Mouse (Mus musculus) kidney, embryonic 16.5 days (tissue): ENCODE results near the gene Capn2. TPM values are rescaled to one million over a fixed set of nuclear protein-coding genes. Genes with fewer than 3 reads are reported as not detected.

Experiments used
- ATAC-seq: fragments of 200-750 bp; cut with Nextera tagmentation; 2 replicates; pipeline ENCODE4 v1.8.0; 2017; ENCODE audit warnings: moderate TSS enrichment; ENCODE audit not compliant: low FRiP score, low TSS enrichment
- H3K27ac ChIP-seq: fragments of 300-500 bp; sonication (generic); 2 replicates; pipeline ENCODE4 v1.5.1; 2014; ENCODE audit warnings: low read length
- H3K27me3 ChIP-seq: fragments of 300-500 bp; sonication (generic); 2 replicates; pipeline ENCODE4 v1.6.1; 2014; ENCODE audit warnings: low read length, control low read depth, mixed read lengths; ENCODE audit not compliant: insufficient read depth
- H3K36me3 ChIP-seq: fragments of 300-500 bp; sonication (generic); 2 replicates; pipeline ENCODE4 v1.6.1; 2014; ENCODE audit warnings: low read length, control low read depth, mixed read lengths; ENCODE audit not compliant: insufficient read depth
- H3K4me1 ChIP-seq: fragments of 300-500 bp; sonication (generic); 2 replicates; pipeline ENCODE4 v1.6.1; 2014; ENCODE audit warnings: low read length, control low read depth, mixed read lengths; ENCODE audit not compliant: insufficient read depth
- H3K4me2 ChIP-seq: fragments of 300-500 bp; sonication (generic); replicated peaks from 2 replicates; pipeline ENCODE4 v1.6.1; 2014; ENCODE audit warnings: low read depth, low read length
- H3K4me3 ChIP-seq: fragments of 300-500 bp; sonication (generic); 2 replicates; pipeline ENCODE4 v1.5.1; 2014; ENCODE audit warnings: mild to moderate bottlenecking, low read length
- H3K9ac ChIP-seq: fragments of 300-500 bp; sonication (generic); replicated peaks from 2 replicates; pipeline ENCODE4 v1.6.1; 2014; ENCODE audit warnings: low read length
- H3K9me3 ChIP-seq: fragments of 300-500 bp; sonication (generic); 2 replicates; pipeline ENCODE4 v1.6.1; 2016; ENCODE audit warnings: low read length, control low read depth
- WGBS: fragments of 180-500 bp; shearing (Covaris S2); extraction: QIAGEN DNeasy Blood & Tissue Kit; methylation state at CpG from one replicate; pipeline ENCODE4 v1.1.7; 2014; 5-methylcytosine and 5-hydroxymethylcytosine counted together
- polyA plus RNA-seq: library from polyadenylated mRNA; unstranded; fragments of >200 nt; fragmentation: Nextera tagmentation; extraction: Ambion mirVana; gene quantifications from 2 replicates; pipeline ENCODE4 v1.2.1, GENCODE M21; 2015

Capn2 gene
- polyA plus RNA-seq, result 136 and 142 TPM in 2 replicates

DNA sequence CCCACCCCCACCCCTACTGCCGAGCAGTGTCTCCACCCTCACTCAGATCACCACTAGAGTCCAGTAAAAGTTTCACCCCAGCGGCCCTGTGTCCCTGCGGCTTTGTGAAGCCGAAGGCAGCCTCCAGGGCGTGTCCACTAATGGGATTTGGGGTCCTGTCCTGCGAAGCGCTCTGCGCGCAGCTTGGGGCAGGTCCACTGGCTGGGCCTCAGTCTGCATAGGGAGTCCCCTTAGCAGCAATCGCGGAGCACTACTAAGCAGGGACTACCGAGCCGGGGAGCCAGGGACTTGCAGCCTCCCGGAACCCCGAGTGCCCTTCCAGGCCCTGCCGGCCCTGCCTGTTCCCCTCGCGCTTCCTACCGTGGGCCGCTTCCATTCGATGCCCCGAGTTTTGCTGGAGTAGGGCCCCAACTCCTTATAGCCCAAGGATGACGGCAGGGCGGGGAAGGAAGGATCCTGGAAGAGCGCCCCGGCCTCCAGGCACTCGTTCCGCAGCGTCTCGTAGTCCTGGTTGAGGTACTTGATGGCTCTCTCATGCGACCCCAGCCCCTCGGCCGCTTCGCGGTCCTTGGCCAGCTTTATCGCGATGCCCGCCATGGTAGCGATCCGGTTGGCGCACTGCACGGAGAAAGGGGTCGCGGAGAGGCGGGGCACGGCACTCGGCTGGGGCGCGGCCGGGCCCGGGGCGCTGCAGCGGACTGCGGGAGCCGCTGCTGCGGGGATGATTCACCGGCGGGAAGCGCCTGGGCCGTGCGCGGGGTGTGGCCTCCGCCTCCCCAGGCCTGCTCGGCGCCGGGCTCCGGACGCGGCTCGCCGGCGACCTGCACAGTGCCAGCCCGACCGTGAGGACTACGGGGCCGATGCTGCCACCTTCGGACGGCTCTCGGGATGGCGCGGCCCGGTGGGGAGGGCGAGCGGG, at the start of gene Capn2:
TSS of gene Capn2 (minus strand) at position 851 of the 919 bp plus-strand sequence.
- Histone ChIP-seq H3K4me2 (peak within 1 kb of the TSS; percentile 71), H3K9me3 (no peaks in the 10 kb centered on the region), H3K27me3 (no peaks in the 10 kb centered on the region), H3K36me3 (peaks cover 1% of the 10 kb centered on the region), H3K4me1 (peaks cover 42% of the 10 kb centered on the region), H3K9ac (peak within 1 kb of the TSS; percentile 94), H3K27ac (peak within 1 kb of the TSS; percentile 86), H3K4me3 (peak within 1 kb of the TSS; percentile 72)
- WGBS, result under 1% methylated on average over 84 of the region's 84 CpGs
- peak; percentile 92 for ATAC-seq

DNA sequence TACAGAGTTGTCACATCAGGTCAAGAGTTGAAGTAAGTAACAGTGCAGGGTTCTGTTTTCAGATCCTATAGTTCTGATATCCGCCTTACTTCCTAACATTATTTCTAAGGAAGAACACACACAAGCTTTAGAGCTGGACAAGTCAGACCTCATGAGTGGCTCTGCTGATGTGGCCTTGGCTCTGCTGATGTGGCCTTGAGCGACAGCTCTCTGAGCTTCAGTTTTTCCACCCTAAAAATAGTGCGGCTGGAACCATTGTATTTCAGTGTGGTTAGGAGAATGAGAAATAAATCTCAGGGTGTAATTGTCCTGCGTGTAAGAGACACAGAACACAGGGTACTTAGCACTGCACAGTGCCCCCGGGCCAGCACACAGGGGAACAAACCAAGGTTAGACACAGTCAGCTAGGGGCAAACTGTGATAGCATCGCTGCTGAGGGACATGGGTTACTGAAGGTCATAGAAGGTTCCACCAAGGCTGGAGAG, 48.0 kb upstream of the Capn2 start:
- Histone ChIP-seq H3K27me3 (no peaks in the 10 kb centered on the region), H3K9ac (no peak overlapping the region), H3K9me3 (no peaks in the 10 kb centered on the region), H3K27ac (no peak overlapping the region), H3K4me3 (no peak overlapping the region), H3K4me1 (peaks cover 14% of the 10 kb centered on the region), H3K36me3 (no peaks in the 10 kb centered on the region), H3K4me2 (no peak overlapping the region)
- ATAC-seq, result no peak
- WGBS, result 84% methylated on average over 6 of the region's 6 CpGs

DNA sequence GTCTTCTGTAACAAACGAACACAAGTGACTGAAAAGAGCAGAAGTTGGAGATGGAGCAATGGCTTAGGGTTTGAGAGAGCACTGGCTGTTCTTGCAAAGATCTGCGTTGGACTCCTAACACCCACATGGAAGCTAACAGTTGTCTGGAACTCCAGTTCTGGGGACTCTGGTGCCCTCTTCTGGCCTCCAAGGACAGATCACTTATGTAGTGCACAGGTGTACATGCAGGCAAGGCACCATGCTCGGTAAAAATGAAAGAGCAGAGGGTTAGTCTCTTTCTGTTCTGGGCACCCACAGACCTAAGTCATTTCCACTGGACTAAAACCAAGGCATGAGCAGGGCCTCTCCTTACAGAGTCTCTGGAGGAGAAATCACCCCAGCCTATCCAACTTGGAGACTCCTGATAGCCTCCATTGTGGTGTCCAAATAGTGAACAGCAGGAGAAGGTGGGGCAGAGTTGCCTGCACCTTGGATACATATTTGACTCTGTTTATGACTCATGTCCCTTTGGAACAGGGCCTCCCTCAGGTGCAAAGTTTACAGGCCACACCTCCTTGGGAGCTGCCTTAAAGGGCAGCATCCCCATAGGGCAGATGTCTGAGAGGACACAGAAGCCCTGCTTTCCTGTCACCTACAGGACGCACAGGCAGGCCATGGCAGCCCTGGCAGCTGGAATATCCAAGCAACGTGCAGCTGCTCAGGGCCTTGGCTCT, 47.2 kb upstream of the Capn2 start, which contains the start of gene Capn8:
TSS of gene Capn8 (plus strand) at position 600 of the 713 bp plus-strand sequence.
- no peak for ATAC-seq
- WGBS, result 70% methylated on average over 5 of the region's 5 CpGs
- H3K36me3 ChIP-seq, result no peaks in the 10 kb centered on the region
- H3K4me2 ChIP-seq, result no peak within 1 kb of the TSS
- H3K27me3 ChIP-seq, result no peaks in the 10 kb centered on the region
- peaks cover 14% of the 10 kb centered on the region for H3K4me1 ChIP-seq
- no peaks in the 10 kb centered on the region for H3K9me3 ChIP-seq
- no peak within 1 kb of the TSS for H3K9ac ChIP-seq
- no peak within 1 kb of the TSS for H3K27ac ChIP-seq
- no peak within 1 kb of the TSS for H3K4me3 ChIP-seq

DNA sequence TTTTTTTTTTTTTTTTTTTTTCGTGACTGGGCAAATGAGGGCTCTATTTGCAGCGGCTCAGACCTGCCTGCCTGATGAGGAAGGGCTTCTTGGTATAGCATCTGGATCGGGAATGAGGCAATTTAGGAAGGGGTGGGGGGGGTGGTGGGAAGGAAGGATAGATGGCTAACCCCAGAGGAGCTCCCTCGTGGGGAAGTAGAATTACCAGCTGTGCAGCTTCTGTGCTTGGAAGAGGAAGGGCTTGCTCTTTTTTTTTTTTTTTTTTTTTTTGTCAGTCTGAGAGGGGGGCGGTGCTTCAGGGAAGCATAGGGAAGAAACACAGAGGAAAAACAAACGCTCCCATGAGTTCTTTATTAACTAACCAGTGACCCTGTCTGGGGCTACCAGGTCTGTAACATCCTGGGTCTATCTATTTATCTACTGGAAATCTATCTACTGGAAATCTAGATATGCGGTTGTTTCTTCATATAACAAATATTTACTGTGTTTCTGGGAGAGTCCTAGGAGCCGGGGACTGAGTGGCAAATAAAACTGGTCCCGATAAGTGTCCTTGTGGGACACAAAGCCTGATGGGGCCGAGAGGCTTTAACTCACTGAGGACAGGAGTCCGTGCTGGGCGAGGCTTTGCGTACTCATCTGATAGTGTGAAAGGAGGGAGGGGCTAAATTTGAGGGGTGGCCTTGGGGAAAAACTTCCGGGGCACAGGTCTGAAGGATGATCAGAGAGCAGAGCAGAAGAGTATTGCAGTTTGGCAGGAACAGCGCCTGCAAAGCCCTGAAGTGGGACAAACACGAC, 45.4 kb upstream of the Capn2 start:
- Histone ChIP-seq H3K4me2 (peak overlapping the region; percentile 46), H3K9me3 (no peaks in the 10 kb centered on the region), H3K27me3 (no peaks in the 10 kb centered on the region), H3K27ac (peak overlapping the region; percentile 40; the same call in 1 of the 2 replicates), H3K9ac (peak overlapping the region; percentile 46), H3K36me3 (no peaks in the 10 kb centered on the region), H3K4me3 (peak overlapping the region; percentile 12; the same call in 1 of the 2 replicates), H3K4me1 (peaks cover 14% of the 10 kb centered on the region)
- WGBS, result 24% methylated on average over 16 of the region's 16 CpGs
- ATAC-seq, result peak; percentile 37; the same call in 1 of the 2 replicates

DNA sequence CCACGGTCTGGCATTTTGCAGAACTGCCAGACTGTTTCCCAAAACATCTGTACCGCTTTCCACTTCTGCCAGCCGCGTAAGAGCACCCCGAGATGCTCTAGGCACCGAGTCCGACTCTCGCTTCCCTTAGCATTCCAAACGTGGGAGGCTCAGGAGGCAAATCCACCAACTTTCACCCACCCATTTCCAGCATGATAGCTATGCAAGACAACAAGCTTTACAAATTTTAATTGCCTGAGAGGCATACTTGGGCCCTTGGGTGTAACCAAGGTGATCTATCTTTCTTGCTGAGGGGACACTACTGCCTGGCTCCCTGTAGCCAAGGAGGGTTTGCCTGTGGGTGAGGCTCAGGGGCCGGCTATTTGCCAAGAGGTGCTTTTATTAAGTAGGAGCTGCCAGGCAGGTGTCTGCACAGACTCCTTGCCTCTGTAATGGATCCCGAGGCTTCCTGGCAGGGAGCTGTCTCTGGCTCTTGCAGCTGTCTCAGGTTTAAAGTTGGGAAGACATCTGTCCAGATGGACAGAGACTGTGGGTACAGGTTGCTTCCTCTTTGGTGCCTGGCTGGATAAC, 44.6 kb upstream of the Capn2 start:
- ATAC-seq, result no peak
- Histone ChIP-seq H3K4me3 (0 out of 2 replicates have a peak overlapping the region, but pooled peaks have one; percentile 12), H3K9ac (no peak overlapping the region), H3K36me3 (no peaks in the 10 kb centered on the region), H3K9me3 (no peaks in the 10 kb centered on the region), H3K4me1 (peaks cover 14% of the 10 kb centered on the region), H3K27me3 (no peaks in the 10 kb centered on the region), H3K27ac (no peak overlapping the region), H3K4me2 (peak overlapping the region; percentile 46)
- WGBS, result 76% methylated on average over 11 of the region's 11 CpGs

DNA sequence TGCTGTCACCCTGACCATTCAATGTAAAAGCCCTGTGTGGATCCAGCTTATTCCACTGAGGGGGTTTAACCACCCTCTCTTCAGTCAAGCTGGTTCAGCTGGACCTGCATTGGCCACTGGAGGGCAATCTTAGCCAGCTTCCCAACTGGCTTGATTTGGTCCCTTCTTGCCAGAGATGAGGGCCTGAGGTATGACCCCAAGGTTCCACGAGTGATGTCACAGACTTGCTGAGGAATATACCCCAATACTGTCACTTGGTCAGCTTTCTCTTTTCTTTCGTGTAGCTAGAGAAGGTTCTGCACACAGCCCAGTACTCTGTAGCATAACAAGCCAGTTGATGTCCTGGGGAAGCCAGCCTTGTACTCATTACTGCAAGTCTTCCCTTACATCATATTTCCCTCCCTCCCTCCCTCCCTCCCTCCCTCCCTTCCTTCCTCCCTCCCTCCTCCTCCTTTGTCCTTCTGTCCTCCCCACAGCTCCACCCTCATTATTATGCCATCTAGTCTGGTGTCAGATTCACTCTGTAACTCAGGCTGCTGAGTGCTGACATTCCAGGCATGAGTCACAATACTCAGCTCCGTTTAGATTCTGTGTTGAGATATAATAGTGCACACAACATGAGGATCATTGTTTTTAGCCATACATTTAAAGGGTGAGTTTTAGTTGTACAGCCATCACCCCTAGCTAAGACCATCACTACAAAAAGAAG, 43.1 kb upstream of the Capn2 start:
- ATAC-seq, result peak; percentile 66
- Histone ChIP-seq H3K27ac (no peak overlapping the region), H3K4me2 (no peak overlapping the region), H3K9me3 (no peaks in the 10 kb centered on the region), H3K27me3 (no peaks in the 10 kb centered on the region), H3K4me3 (no peak overlapping the region), H3K9ac (no peak overlapping the region), H3K36me3 (no peaks in the 10 kb centered on the region), H3K4me1 (peaks cover 14% of the 10 kb centered on the region)
- 27% methylated on average over 3 of the region's 3 CpGs for WGBS

DNA sequence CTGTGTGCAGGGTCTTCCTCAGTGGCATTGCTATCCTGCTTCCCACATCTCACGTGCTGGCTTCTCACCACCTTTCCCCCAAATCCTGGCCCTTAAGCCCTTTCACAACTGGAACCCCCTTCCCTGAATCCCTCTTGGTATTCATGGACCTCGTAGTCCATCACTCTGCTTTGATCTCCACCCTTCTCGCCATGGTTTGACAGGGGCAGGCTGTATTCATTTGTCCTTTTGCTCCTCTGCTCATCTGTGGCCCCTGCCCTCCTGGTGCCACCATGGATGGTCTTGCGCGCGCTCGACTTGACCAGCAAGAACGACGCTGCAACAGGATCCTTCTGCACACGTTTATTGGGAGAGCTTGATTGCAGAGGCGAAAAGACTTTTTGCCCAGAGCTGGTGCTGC, 42.1 kb upstream of the Capn2 start:
- H3K27me3 ChIP-seq, result no peaks in the 10 kb centered on the region
- H3K9ac ChIP-seq, result no peak overlapping the region
- H3K4me3 ChIP-seq, result no peak overlapping the region
- no peaks in the 10 kb centered on the region for H3K9me3 ChIP-seq
- H3K27ac ChIP-seq, result no peak overlapping the region
- WGBS, result 82% methylated on average over 10 of the region's 11 CpGs
- no peaks in the 10 kb centered on the region for H3K36me3 ChIP-seq
- H3K4me1 ChIP-seq, result peaks cover 14% of the 10 kb centered on the region
- H3K4me2 ChIP-seq, result no peak overlapping the region
- no peak for ATAC-seq

DNA sequence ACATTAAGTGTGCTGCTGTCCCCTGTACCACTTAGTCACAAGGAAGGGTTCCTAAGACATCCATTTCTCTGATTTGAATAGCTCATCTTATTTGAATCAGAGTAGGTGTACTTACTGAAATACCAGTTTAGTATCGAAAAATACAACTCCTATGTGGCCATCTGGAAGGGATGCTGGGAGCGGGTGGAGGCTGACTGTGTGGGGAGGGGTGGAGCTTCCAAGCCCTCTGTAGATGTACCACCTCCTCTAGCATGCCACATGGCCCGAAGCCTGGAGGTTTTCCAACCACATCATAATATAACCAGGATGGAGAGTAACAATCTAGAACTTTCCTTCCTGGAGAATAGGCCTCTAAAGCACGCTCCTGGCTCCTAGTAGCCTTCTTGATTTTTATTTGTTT, 40.9 kb upstream of the Capn2 start:
- H3K36me3 ChIP-seq, result no peaks in the 10 kb centered on the region
- no peaks in the 10 kb centered on the region for H3K9me3 ChIP-seq
- H3K4me2 ChIP-seq, result no peak overlapping the region
- H3K4me3 ChIP-seq, result no peak overlapping the region
- 86% methylated on average over 4 of the region's 4 CpGs for WGBS
- no peak overlapping the region for H3K9ac ChIP-seq
- no peak overlapping the region for H3K27ac ChIP-seq
- no peaks in the 10 kb centered on the region for H3K27me3 ChIP-seq
- peaks cover 12% of the 10 kb centered on the region for H3K4me1 ChIP-seq
- no peak for ATAC-seq
